Mouse (Mus musculus) CH12.LX (cell line): Measurements from ENCODE around the gene Lat.

Experiments used
- CTCF ChIP-seq, 2 experiments: IDR thresholded peaks in 1 of 2; conservative IDR thresholded peaks in 1 of 2; 2 replicates each; pipeline ENCODE4 v1.5.1; 2011 to 2012; ENCODE audit warnings: low read depth in 2 of 2, low read length in 2 of 2, improper control_type of control experiment in 1 of 2, inconsistent platforms in 1 of 2, mild to moderate bottlenecking in 1 of 2, moderate library complexity in 1 of 2
- E2F4 ChIP-seq: IDR thresholded peaks from 2 replicates; pipeline ENCODE4 v1.6.1; 2011; ENCODE audit warnings: low read depth, low read length, improper control_type of control experiment; ENCODE audit not compliant: insufficient replicate concordance
- ETS1 ChIP-seq: conservative IDR thresholded peaks from 2 replicates; pipeline ENCODE4 v1.6.1; 2012; ENCODE audit warnings: low read depth, mild to moderate bottlenecking, inconsistent platforms, low read length, improper control_type of control experiment, moderate library complexity
- HCFC1 ChIP-seq: IDR thresholded peaks from 2 replicates; pipeline ENCODE4 v1.6.1; 2012; ENCODE audit warnings: low read depth, mild to moderate bottlenecking, inconsistent platforms, low read length, improper control_type of control experiment
- KAT2A ChIP-seq: IDR thresholded peaks from 2 replicates; pipeline ENCODE4 v1.6.1; 2012; ENCODE audit warnings: low read length, improper control_type of control experiment, inconsistent platforms; ENCODE audit not compliant: insufficient replicate concordance
- MAFK ChIP-seq: IDR thresholded peaks from 2 replicates; pipeline ENCODE4 v1.6.1; 2011; ENCODE audit warnings: low read length, improper control_type of control experiment; ENCODE audit not compliant: insufficient replicate concordance
- MAX ChIP-seq: IDR thresholded peaks from 2 replicates; pipeline ENCODE4 v1.6.1; 2011; ENCODE audit warnings: low read length, improper control_type of control experiment
- MEF2A ChIP-seq: IDR thresholded peaks from 2 replicates; pipeline ENCODE4 v1.6.1; 2014; ENCODE audit warnings: low read depth, mild to moderate bottlenecking, inconsistent platforms, low read length, improper control_type of control experiment, borderline replicate concordance
- MXI1 ChIP-seq: IDR thresholded peaks from 2 replicates; pipeline ENCODE4 v1.6.1; 2011; ENCODE audit warnings: mild to moderate bottlenecking, low read depth, low read length, improper control_type of control experiment
- POLR2A ChIP-seq: IDR thresholded peaks from 2 replicates; pipeline ENCODE4 v1.6.1; 2011; ENCODE audit warnings: low read depth, mild to moderate bottlenecking, improper control_type of control experiment, low read length
- TBP ChIP-seq: conservative IDR thresholded peaks from 2 replicates; pipeline ENCODE4 v1.6.1; 2011; ENCODE audit warnings: low read depth, low read length, improper control_type of control experiment
- TCF12 ChIP-seq: IDR thresholded peaks from 2 replicates; pipeline ENCODE4 v1.6.1; 2014; ENCODE audit warnings: low read depth, mild to moderate bottlenecking, inconsistent platforms, low read length, improper control_type of control experiment
- ZC3H11A ChIP-seq: IDR thresholded peaks from 2 replicates; pipeline ENCODE4 v1.6.1; 2012; ENCODE audit warnings: low read depth, mild to moderate bottlenecking, inconsistent platforms, low read length, improper control_type of control experiment
- ZKSCAN1 ChIP-seq: IDR thresholded peaks from 2 replicates; pipeline ENCODE4 v1.6.1; 2012; ENCODE audit warnings: low read depth, inconsistent platforms, low read length, improper control_type of control experiment, borderline replicate concordance

DNA sequence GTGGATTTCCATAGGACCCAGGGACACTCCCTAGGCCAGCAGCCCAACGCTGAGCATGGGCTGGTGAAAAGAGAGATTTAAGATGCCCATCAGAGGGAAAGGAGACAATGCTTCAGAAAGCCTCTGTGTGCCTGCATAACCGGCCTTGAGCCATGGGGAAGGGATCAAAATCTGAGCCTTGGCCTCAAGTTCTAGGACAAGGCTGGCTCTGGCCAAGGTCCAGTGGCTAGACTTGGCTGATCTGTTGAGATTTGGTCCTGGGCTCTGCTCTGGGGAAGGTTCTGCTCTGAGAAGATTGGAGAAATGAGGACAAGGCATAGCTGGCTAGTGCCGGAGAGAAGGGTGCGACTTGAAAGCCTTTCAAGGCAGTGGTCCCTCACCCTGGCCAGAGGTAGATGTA, 41.7 kb upstream of the Lat start:
- TF ChIP-seq MAX (no peak), CTCF (conservative IDR thresholded peaks at IDR 0.05 in 1 of 2, IDR thresholded peaks at IDR 0.05 in 1 of 2; ENCODE audit: low read depth in 2 of 2, low read length in 2 of 2) (no peak), MXI1 (no peak), MEF2A (no peak), POLR2A (no peak), TCF12 (no peak), ZC3H11A (no peak), HCFC1 (no peak), ZKSCAN1 (no peak), ETS1 (no peak), KAT2A (no peak), E2F4 (no peak), TBP (no peak), MAFK (no peak)
